Mouse (Mus musculus): ENCODE measurements at regions not wholly inside any gene's neighbourhood (a gene's known extent, or its start where the extent isn't known, plus 50 kb on each side); places are given as distances from the start of the nearest gene placed in this dataset.

DNA sequence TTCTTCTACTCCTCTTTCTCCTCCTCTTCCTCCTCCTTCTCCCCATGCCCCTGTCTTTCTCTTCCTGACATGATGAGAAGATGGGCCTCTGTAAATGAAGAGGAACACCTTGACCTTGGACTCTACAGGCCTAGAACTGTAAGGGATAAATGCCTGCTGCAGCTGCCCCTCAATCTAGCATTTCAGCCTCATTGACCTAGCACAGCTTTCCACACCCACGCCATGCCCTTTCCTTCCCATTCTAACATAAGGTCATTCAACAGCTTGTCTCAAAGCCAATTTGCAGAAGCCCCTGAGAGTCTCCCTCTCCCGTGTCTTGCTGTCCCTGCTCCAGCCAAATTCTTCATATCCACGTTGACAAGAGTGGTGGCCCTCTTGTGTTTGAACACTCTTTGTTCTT lies 63.8 kb upstream of the Dscam start:
- Histone ChIP-seq H3K9me3 (replicated peaks) (no peaks in the 10 kb centered on the region), H3K27me3 (no peaks in the 10 kb centered on the region), H3K36me3 (no peaks in the 10 kb centered on the region), H3K9ac (no peak overlapping the region), H3K4me1 (no peaks in the 10 kb centered on the region), H3K4me2 (replicated peaks) (no peak overlapping the region), H3K27ac (replicated peaks) (no peak overlapping the region), H3K4me3 (replicated peaks) (no peak overlapping the region)
- 64% methylated on average over 3 of the region's 3 CpGs for WGBS
- ATAC-seq (ENCODE audit: insufficient number of reproducible peaks, low FRiP score, low TSS enrichment, low read depth): no peak

DNA sequence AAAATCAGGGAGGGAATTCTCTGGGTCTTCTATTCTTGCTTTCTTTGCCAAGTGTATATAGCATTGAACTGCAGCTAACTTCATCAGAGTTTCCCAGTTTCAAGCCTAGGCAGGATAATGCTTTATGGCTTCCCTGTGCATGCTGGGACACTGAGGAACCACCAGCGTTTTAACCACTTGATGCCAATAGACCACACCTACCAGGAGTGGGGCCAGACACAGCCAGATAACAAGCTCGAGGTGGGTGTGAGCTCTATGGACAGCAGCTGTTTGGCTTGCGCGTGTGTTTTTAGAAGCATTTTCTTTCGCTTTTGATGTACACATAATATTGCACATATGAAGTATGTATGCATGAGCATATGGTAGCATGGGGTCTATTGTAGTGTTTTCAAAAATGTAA lies 69.1 kb upstream of the Dscam start:
- WGBS: 69% methylated on average over 5 of the region's 5 CpGs
- H3K4me1 ChIP-seq: no peaks in the 10 kb centered on the region

DNA sequence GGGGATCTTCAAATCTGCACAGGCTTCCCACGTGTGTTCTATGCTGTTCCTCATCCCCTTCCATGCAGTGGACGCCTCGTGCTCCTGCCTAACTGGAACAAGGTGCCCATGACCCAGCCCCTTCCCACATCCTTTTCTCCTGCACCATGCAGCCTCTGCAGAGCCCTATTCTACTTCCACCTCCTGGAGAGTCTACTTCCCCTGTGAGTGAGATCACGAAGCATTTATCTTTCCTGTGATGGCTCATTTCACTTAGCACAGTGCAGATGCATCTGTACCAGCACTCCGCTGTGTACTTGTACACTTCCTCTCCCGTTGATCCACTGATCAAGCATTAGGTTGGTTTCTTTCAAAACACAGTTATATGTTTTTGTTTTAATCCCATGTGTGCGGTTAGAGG lies 69.5 kb upstream of the Dscam start:
- no peak overlapping the region for H3K4me2 ChIP-seq (replicated peaks)
- H3K9me3 ChIP-seq (replicated peaks): no peaks in the 10 kb centered on the region
- no peak overlapping the region for H3K4me3 ChIP-seq (replicated peaks)
- no peak overlapping the region for H3K9ac ChIP-seq
- no peaks in the 10 kb centered on the region for H3K36me3 ChIP-seq
- no peaks in the 10 kb centered on the region for H3K27me3 ChIP-seq
- WGBS: 75% methylated on average over 7 of the region's 7 CpGs
- ATAC-seq (ENCODE audit: insufficient number of reproducible peaks, low FRiP score, low TSS enrichment, low read depth): no peak
- H3K4me1 ChIP-seq: no peaks in the 10 kb centered on the region
- H3K27ac ChIP-seq (replicated peaks): no peak overlapping the region

More for the DNA sequence above, 69.1 kb upstream of the Dscam start:
- no peak for ATAC-seq (ENCODE audit: insufficient number of reproducible peaks, low FRiP score, low TSS enrichment, low read depth)
- Histone ChIP-seq H3K27me3 (no peaks in the 10 kb centered on the region), H3K9ac (no peak overlapping the region), H3K4me2 (replicated peaks) (no peak overlapping the region), H3K9me3 (replicated peaks) (no peaks in the 10 kb centered on the region), H3K27ac (replicated peaks) (no peak overlapping the region), H3K4me3 (replicated peaks) (no peak overlapping the region), H3K36me3 (no peaks in the 10 kb centered on the region)

DNA sequence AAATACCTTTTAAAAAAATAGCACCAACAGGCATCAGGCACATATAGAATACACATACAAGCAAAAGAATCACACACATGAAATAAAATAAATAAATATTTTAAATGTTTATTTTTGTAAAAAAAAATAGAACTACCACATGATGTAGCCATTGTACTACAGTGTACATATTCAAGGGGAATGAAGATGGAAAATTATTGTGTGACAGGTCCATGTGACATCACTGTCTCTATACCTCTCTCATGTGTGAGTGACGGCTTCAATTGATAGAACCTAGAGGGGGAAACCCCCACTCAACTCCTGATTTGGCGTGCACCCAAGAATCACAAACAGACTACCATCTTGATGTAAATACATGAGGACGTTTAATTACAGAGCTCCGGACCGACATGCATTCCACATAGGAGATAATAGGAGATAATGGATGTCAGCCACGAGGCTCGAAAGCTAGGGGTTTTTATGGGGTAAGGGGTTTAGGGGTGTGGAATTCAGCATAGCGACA lies 70.4 kb upstream of the Dscam start:
- 56% methylated on average over 8 of the region's 8 CpGs for WGBS
- H3K4me2 ChIP-seq (replicated peaks): no peak overlapping the region
- H3K27me3 ChIP-seq: no peaks in the 10 kb centered on the region
- no peak for ATAC-seq (ENCODE audit: insufficient number of reproducible peaks, low FRiP score, low TSS enrichment, low read depth)
- H3K4me3 ChIP-seq (replicated peaks): no peak overlapping the region
- H3K27ac ChIP-seq (replicated peaks): no peak overlapping the region
- H3K4me1 ChIP-seq: no peaks in the 10 kb centered on the region
- no peak overlapping the region for H3K9ac ChIP-seq
- no peaks in the 10 kb centered on the region for H3K36me3 ChIP-seq
- H3K9me3 ChIP-seq (replicated peaks): no peaks in the 10 kb centered on the region

DNA sequence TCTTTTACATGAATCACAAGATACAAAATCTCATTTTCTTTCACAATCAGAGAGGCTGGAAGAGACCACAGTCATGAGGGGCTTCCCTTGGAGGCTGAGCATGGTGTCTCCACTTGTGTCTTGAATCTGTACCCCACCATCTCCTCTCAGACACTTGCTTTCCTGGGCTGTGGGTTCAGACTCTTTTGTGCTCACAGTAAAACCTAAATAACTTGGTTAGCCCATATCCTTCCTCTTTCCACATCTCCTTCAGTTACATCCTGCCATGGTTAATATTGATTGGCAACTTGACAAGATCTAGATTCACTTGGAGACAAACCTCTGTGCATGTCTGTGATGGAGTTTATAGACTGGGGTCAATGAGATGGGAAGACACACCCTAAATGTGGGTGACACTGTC lies 71.1 kb upstream of the Dscam start:
- H3K9ac ChIP-seq: no peak overlapping the region
- H3K4me2 ChIP-seq (replicated peaks): no peak overlapping the region
- H3K4me1 ChIP-seq: no peaks in the 10 kb centered on the region
- no peak overlapping the region for H3K27ac ChIP-seq (replicated peaks)
- no peaks in the 10 kb centered on the region for H3K27me3 ChIP-seq
- no peaks in the 10 kb centered on the region for H3K9me3 ChIP-seq (replicated peaks)
- no peaks in the 10 kb centered on the region for H3K36me3 ChIP-seq
- no peak overlapping the region for H3K4me3 ChIP-seq (replicated peaks)
- no peak for ATAC-seq (ENCODE audit: insufficient number of reproducible peaks, low FRiP score, low TSS enrichment, low read depth)

DNA sequence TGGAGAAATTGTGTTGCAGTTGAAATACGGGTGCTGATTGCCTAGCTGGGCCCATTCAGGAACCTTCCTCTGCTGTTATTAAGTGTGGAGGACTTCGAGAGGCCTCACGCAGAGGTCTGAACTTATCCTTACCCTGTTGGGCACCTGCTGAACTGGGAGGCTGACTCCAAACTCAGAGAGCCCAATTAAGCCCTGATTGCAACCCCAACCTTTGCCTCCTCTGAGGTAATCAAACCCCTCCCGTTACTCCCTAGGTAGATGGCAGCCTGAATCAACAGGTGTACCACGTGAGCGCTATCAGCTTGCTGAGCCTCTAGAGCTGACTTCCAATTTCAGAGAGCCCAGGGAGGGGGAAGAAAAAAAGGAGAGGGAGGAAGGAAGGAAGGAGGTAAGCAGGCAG lies 79.9 kb upstream of the Dscam start:
- no peak overlapping the region for H3K9ac ChIP-seq
- H3K4me2 ChIP-seq (replicated peaks): no peak overlapping the region
- H3K4me3 ChIP-seq (replicated peaks): no peak overlapping the region
- no peaks in the 10 kb centered on the region for H3K9me3 ChIP-seq (replicated peaks)
- WGBS: 70% methylated on average over 6 of the region's 6 CpGs
- no peak overlapping the region for H3K27ac ChIP-seq (replicated peaks)
- H3K4me1 ChIP-seq: no peaks in the 10 kb centered on the region
- ATAC-seq (ENCODE audit: insufficient number of reproducible peaks, low FRiP score, low TSS enrichment, low read depth): no peak
- no peaks in the 10 kb centered on the region for H3K36me3 ChIP-seq
- H3K27me3 ChIP-seq: no peaks in the 10 kb centered on the region

DNA sequence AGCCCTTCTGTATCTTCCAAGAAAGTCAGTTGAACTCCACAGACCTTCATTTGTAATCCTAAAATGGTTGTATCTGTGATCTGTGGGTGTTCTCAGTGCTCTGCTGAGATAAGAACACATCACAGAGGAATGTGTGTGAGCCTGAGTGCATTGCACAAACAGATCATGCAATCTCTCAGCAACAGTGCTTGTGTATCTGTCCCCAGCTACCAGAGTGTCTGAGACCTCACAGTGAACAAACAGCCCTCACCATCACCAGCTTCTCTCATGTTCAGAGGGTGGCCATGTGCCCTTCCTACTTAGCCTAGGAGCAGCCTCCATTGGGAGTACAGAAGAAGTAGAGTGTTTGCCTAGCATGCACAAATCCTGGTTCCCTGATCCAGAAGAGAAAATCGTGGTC lies 82.0 kb upstream of the Dscam start:
- no peak for ATAC-seq (ENCODE audit: insufficient number of reproducible peaks, low FRiP score, low TSS enrichment, low read depth)
- Histone ChIP-seq H3K4me1 (no peaks in the 10 kb centered on the region), H3K27me3 (no peaks in the 10 kb centered on the region), H3K27ac (replicated peaks) (no peak overlapping the region), H3K36me3 (no peaks in the 10 kb centered on the region), H3K9ac (no peak overlapping the region), H3K4me2 (replicated peaks) (no peak overlapping the region), H3K9me3 (replicated peaks) (no peaks in the 10 kb centered on the region), H3K4me3 (replicated peaks) (no peak overlapping the region)
- WGBS: 89% methylated on average over 1 of the region's 1 CpGs

DNA sequence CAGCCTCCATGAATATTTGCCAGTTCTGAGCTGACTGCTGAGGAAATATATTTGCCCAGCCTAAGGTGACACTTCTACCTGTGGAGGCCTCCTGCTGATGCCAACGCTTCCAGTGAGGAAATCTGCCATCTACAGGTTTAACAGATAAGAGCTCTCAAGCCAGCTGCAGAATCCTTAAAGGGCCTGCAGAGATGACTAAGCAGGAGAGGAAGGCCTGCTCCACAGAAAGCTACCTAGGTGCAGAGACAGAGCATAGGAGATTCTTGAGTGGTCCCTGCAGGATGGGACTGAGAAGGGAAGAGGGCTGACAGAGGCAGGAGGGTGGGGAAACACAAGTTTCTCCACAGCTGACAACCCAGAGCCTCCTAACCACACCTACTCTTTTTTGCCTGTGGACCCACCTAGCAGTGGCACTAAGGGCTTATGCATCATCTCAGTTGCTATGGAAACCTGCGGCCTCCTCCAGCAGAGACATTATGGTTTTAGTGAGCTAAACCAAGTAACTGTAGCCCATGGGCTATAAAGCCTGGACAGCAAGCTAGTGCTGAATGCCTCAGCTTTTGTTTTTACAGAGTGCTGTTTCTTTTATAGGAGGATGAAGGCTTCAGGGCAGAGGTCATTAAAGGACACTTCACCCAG lies 82.6 kb upstream of the Dscam start:
- no peak overlapping the region for H3K9ac ChIP-seq
- no peaks in the 10 kb centered on the region for H3K4me1 ChIP-seq
- H3K4me3 ChIP-seq (replicated peaks): no peak overlapping the region
- no peak for ATAC-seq (ENCODE audit: insufficient number of reproducible peaks, low FRiP score, low TSS enrichment, low read depth)
- 58% methylated on average over 2 of the region's 2 CpGs for WGBS
- no peak overlapping the region for H3K4me2 ChIP-seq (replicated peaks)
- H3K9me3 ChIP-seq (replicated peaks): no peaks in the 10 kb centered on the region
- H3K27ac ChIP-seq (replicated peaks): no peak overlapping the region
- no peaks in the 10 kb centered on the region for H3K36me3 ChIP-seq
- no peaks in the 10 kb centered on the region for H3K27me3 ChIP-seq

DNA sequence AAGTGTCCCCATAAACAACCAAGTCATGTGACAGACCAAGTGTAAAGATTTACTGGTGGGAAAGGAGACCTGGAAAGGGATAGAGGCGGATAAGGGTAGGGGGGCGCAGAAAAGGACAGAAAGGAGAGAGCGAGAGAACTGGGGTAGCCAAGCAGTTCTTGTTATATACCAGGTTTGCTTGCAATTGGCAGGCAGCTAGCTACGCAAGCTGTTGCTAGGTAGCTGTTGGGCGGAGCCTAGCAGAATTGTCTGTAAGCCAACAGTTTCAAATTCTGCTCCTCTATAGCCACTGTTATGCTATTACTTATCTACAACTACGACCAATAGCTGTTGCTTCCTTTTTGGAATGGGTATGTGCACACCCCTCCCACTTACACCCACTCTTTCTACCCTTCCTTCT lies 88.3 kb upstream of the Dscam start:
- Histone ChIP-seq H3K4me1 (peaks cover 7% of the 10 kb centered on the region; the same call in 1 of the 2 replicates), H3K27ac (replicated peaks) (no peak overlapping the region), H3K4me2 (replicated peaks) (no peak overlapping the region), H3K4me3 (replicated peaks) (no peak overlapping the region), H3K36me3 (no peaks in the 10 kb centered on the region), H3K9me3 (replicated peaks) (no peaks in the 10 kb centered on the region), H3K9ac (no peak overlapping the region), H3K27me3 (no peaks in the 10 kb centered on the region)
- no peak for ATAC-seq (ENCODE audit: insufficient number of reproducible peaks, low FRiP score, low TSS enrichment, low read depth)
- 82% methylated on average over 6 of the region's 6 CpGs for WGBS

DNA sequence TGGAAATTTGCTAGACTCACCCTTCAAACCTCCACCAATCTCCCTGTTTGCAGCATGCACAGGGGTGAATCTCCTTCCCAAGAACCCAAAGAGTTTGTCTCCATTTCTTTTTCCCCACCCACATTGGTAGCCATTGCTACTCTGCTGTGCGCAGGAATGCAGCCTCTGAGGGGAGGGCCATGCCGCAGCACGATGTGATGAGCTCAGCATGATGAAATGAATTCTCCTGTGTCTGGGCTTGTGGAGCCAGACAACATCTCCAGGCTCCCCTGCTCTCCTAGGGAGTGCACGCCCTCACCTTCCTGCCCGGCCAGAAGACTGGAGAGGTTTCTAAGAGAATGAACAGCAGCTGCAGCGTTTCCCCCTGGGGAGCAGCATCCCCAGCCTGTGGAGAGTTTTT lies 92.9 kb upstream of the Dscam start:
- H3K36me3 ChIP-seq: no peaks in the 10 kb centered on the region
- no peak overlapping the region for H3K9ac ChIP-seq
- no peak for ATAC-seq (ENCODE audit: insufficient number of reproducible peaks, low FRiP score, low TSS enrichment, low read depth)
- 9% methylated on average over 6 of the region's 6 CpGs for WGBS
- H3K4me1 ChIP-seq: peaks cover 7% of the 10 kb centered on the region; the same call in 1 of the 2 replicates
- no peak overlapping the region for H3K4me3 ChIP-seq (replicated peaks)
- no peaks in the 10 kb centered on the region for H3K27me3 ChIP-seq
- H3K9me3 ChIP-seq (replicated peaks): no peaks in the 10 kb centered on the region
- no peak overlapping the region for H3K27ac ChIP-seq (replicated peaks)
- H3K4me2 ChIP-seq (replicated peaks): no peak overlapping the region

DNA sequence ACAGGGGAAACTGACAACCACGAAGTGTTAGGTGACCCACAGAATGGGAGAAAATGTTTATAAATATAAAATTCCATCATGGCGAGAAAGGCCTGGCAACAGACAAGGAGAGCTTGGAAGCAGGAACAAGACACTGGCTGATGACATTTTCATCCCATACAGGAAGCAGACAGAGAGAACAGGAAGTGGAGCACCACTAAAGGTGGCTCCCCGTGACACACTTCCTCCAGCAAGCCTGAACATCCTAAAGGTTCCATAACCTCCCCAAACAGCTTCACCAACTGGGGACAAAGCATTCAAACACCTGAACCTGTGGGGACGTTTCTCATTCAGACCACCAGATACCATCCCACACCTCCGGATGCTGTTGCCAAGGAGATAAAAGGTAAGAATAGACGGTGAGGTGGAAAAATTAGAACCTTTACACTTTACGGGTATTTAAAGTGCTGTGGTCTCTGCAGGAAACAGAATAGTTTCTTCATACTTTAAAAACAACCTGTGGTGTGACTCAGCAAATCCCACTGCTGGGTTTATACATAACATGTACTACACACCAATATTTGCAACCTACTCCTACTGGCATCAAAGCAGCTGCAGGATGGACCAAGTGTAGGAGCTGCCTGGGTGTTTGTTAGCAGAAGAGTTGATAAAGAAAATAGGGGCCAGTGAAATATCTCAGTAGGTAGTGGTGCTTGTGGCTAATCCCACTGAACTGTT lies 86.0 kb upstream of the Bace2 start:
- Histone ChIP-seq H3K4me1 (0 out of 2 replicates have a peak, but pooled peaks cover 3% of the 10 kb centered on the region), H3K27me3 (no peaks in the 10 kb centered on the region), H3K4me2 (replicated peaks) (no peak overlapping the region), H3K9ac (no peak overlapping the region), H3K36me3 (no peaks in the 10 kb centered on the region), H3K27ac (replicated peaks) (no peak overlapping the region), H3K9me3 (replicated peaks) (no peaks in the 10 kb centered on the region), H3K4me3 (replicated peaks) (no peak overlapping the region)
- WGBS: 92% methylated on average over 7 of the region's 7 CpGs
- no peak for ATAC-seq (ENCODE audit: insufficient number of reproducible peaks, low FRiP score, low TSS enrichment, low read depth)

DNA sequence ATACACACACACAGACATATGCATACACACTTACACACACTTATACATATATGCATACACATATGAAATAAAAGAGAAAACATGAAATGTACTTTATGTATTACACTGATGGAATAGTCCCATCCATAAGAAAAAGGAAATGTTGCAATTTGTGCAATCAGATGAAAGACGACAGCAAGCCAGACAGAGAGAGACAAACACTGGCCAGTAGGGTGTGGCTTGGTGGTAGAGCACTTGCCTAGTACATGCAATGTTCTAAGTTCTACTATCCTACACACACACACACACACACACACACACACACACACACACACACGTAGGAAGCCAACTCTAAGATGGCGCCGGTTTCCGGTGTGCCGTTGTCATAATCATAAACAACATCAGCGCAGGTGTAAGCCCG lies 85.3 kb upstream of the Bace2 start:
- 90% methylated on average over 8 of the region's 8 CpGs for WGBS
- no peaks in the 10 kb centered on the region for H3K9me3 ChIP-seq (replicated peaks)

More for the DNA sequence above, 85.3 kb upstream of the Bace2 start:
- no peak overlapping the region for H3K4me3 ChIP-seq (replicated peaks)
- no peaks in the 10 kb centered on the region for H3K36me3 ChIP-seq
- no peak for ATAC-seq (ENCODE audit: insufficient number of reproducible peaks, low FRiP score, low TSS enrichment, low read depth)
- no peak overlapping the region for H3K9ac ChIP-seq
- H3K4me2 ChIP-seq (replicated peaks): no peak overlapping the region
- 0 out of 2 replicates have a peak, but pooled peaks cover 3% of the 10 kb centered on the region for H3K4me1 ChIP-seq
- no peak overlapping the region for H3K27ac ChIP-seq (replicated peaks)
- no peaks in the 10 kb centered on the region for H3K27me3 ChIP-seq

All from embryonic facial prominence, embryonic 15.5 days (tissue).